Comparison of ENCODE assay signal across 15 mouse cellular contexts in genomic region chr6:103546314-103546713, GRCm38 (mm10).
"Had no signal": no experiment of that assay in that cellular context is flagged by ENCODE, and none has a peak within 500 bp of the region (broad histone marks: within the 10 kb centered on the region; RNA-seq: fewer than 3 reads in every experiment).

No protein-coding gene starts in this region.

- H3K9ac ChIP-seq: neural tube, embryonic 15.5 days; stomach, embryonic 15.5 days had no signal

- H3K9me3 ChIP-seq: neural tube, embryonic 15.5 days; stomach, embryonic 15.5 days had no signal

- H3K4me1 ChIP-seq: neural tube, embryonic 15.5 days; stomach, embryonic 15.5 days had no signal

- H3K27ac ChIP-seq: neural tube, embryonic 15.5 days; stomach, embryonic 15.5 days; stomach, postnatal 0 days had no signal

- H3K4me3 ChIP-seq: neural tube, embryonic 15.5 days; stomach, embryonic 15.5 days had no signal

- H3K4me2 ChIP-seq: neural tube, embryonic 15.5 days; stomach, embryonic 15.5 days had no signal

- H3K36me3 ChIP-seq: neural tube, embryonic 15.5 days; stomach, embryonic 15.5 days had no signal

- DNase-seq: retina, postnatal 1 day; right cerebral cortex, adult 18-20 months; right cerebral cortex, postnatal 14 days; right cerebral cortex, postnatal 25 days; right cerebral cortex, postnatal 4 days; spleen, adult 18-20 months; thymus, adult 18-20 months; thymus, adult 2 months; thymus, postnatal 14 days; thymus, postnatal 25 days; thymus, postnatal 36 days; thymus, postnatal 4 days had no signal

- H3K27me3 ChIP-seq: neural tube, embryonic 15.5 days; stomach, embryonic 15.5 days had no signal
